Mouse (Mus musculus) hindbrain, embryonic 16.5 days (tissue): Measurements from ENCODE around the gene Bcl7c. TPM values are rescaled to one million over a fixed set of nuclear protein-coding genes. Genes with fewer than 3 reads are reported as not detected.

Experiments used
- ATAC-seq: fragments of 200-750 bp; cut with Nextera tagmentation; 2 replicates; pipeline ENCODE4 v1.8.0; 2017; ENCODE audit warnings: moderate TSS enrichment, moderate library complexity
- H3K27ac ChIP-seq: fragments of 300-500 bp; sonication (generic); 2 replicates; pipeline ENCODE4 v1.5.1; 2014; ENCODE audit warnings: low read depth, mild to moderate bottlenecking, control low read depth, low read length, moderate library complexity
- H3K27me3 ChIP-seq: fragments of 300-500 bp; sonication (generic); replicated peaks from 2 replicates; pipeline ENCODE4 v1.6.1; 2014; ENCODE audit warnings: low read length; ENCODE audit not compliant: control insufficient read depth, insufficient read depth
- H3K36me3 ChIP-seq: fragments of 300-500 bp; sonication (generic); 2 replicates; pipeline ENCODE4 v1.6.1; 2014; ENCODE audit warnings: mild to moderate bottlenecking, low read length, moderate library complexity, mixed read lengths; ENCODE audit not compliant: control insufficient read depth, insufficient read depth
- H3K4me1 ChIP-seq: fragments of 300-500 bp; sonication (generic); 2 replicates; pipeline ENCODE4 v1.6.1; 2014; ENCODE audit warnings: low read depth, low read length; ENCODE audit not compliant: control insufficient read depth, insufficient read depth
- H3K4me2 ChIP-seq: fragments of 300-500 bp; sonication (generic); 2 replicates; pipeline ENCODE4 v1.6.1; 2014; ENCODE audit warnings: mild to moderate bottlenecking, low read length, control low read depth, moderate library complexity
- H3K4me3 ChIP-seq: fragments of 300-500 bp; sonication (generic); 2 replicates; pipeline ENCODE4 v1.5.1; 2014; ENCODE audit warnings: mild to moderate bottlenecking, low read length, control low read depth, moderate library complexity
- H3K9ac ChIP-seq: fragments of 300-500 bp; sonication (generic); 2 replicates; pipeline ENCODE4 v1.6.1; 2014; ENCODE audit warnings: low read depth, mild to moderate bottlenecking, control low read depth, low read length, moderate library complexity
- H3K9me3 ChIP-seq: fragments of 300-500 bp; sonication (generic); 2 replicates; pipeline ENCODE4 v1.6.1; 2014; ENCODE audit warnings: mild to moderate bottlenecking, low read length, moderate library complexity; ENCODE audit not compliant: control insufficient read depth
- WGBS: fragments of 180-500 bp; shearing (Covaris S2); extraction: QIAGEN DNeasy Blood & Tissue Kit; methylation state at CpG from one replicate; pipeline ENCODE4 v1.1.7; 2014; 5-methylcytosine and 5-hydroxymethylcytosine counted together
- polyA plus RNA-seq: library from polyadenylated mRNA; unstranded; fragments of >200 nt; fragmentation: Nextera tagmentation; extraction: Ambion mirVana; gene quantifications from 2 replicates; pipeline ENCODE4 v1.2.1, GENCODE M21; 2015

Bcl7c gene
- polyA plus RNA-seq, 1 experiment from 2014 or later = 41.9 TPM

DNA sequence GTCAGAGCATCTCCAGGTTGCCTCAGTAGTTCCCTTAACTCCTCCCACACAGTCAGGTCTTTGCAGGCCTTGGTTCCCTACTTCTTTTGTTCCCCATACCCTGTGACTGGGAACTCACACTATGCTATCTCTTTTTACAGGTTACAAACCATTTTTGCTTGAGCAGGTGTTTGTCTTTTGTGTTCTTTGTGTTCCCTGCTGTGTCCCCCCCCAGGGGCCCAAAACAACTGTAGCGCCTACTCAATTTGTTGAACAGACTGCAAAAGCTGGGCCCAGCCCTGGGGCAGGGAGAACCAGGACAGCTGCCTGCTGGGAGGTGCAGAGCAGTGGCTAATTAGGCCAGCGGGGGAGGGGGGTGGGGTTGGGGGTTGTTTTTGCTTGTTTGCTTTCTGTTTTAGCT is 90.8 kb downstream of the Bcl7c start:
- ATAC-seq = no peak
- Histone ChIP-seq H3K4me1 (peaks cover 14% of the 10 kb centered on the region), H3K36me3 (no peaks in the 10 kb centered on the region), H3K9me3 (no peaks in the 10 kb centered on the region), H3K9ac (0 out of 2 replicates have a peak overlapping the region, but pooled peaks have one; percentile 13), H3K27ac (no peak overlapping the region), H3K27me3 (no peaks in the 10 kb centered on the region), H3K4me3 (no peak overlapping the region), H3K4me2 (no peak overlapping the region)
- WGBS = 29% methylated on average over 2 of the region's 2 CpGs

DNA sequence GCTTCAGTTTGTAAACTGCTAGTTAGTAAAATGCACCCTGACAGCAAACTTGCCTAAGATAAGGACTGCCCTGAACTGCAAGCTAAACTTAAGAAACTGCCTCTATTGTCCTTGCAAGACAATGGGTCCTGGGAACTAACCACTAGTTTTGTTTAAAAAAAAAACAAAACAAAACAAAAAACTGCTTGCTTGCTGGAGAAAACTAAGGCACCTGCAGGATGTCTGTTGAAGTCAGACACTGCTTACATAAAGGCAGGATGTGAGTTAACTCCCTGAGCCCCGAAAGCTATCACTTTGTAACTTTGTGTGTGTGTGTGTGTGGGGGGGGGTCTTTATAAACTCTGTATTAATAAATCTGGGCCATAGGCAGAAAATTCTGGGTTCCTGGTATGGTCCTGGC is 91.9 kb downstream of the Bcl7c start:
- H3K9ac ChIP-seq = no peak overlapping the region; the same call in 1 of the 2 replicates
- peaks cover 6% of the 10 kb centered on the region for H3K36me3 ChIP-seq
- no peaks in the 10 kb centered on the region for H3K9me3 ChIP-seq
- no peaks in the 10 kb centered on the region for H3K27me3 ChIP-seq
- no peak overlapping the region for H3K4me2 ChIP-seq
- no peak overlapping the region for H3K27ac ChIP-seq
- peaks cover 14% of the 10 kb centered on the region for H3K4me1 ChIP-seq
- WGBS = 88% methylated on average over 1 of the region's 1 CpGs
- no peak overlapping the region for H3K4me3 ChIP-seq
- no peak for ATAC-seq

DNA sequence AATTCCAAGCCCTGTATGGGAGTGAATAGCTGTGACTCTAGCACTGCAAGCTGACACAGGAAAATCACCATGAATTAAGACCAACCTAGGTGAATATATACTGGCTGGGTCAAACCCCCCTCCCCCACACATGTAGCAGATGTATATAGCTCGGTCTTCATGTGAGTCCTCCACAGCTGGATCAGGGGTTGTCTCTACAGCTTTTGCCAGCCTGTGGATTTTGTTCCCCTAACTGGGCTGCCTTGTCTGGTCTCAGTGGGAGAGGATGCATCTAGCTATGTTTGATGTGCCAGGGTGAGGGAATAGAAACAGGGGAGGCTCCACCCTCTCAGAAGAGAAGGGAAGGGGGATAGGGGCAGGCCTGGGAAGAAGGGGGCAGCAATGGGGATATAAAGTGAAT is 92.4 kb downstream of the Bcl7c start:
- peaks cover 11% of the 10 kb centered on the region for H3K36me3 ChIP-seq
- peak overlapping the region; percentile 100 for H3K4me3 ChIP-seq
- no peaks in the 10 kb centered on the region for H3K9me3 ChIP-seq
- ATAC-seq = 0 out of 2 replicates have a peak, but pooled peaks have one; percentile 37
- H3K4me2 ChIP-seq = peak overlapping the region; percentile 91
- peak overlapping the region; percentile 48 for H3K9ac ChIP-seq
- 53% methylated on average over 1 of the region's 1 CpGs for WGBS
- H3K27me3 ChIP-seq = no peaks in the 10 kb centered on the region
- H3K27ac ChIP-seq = 0 out of 2 replicates have a peak overlapping the region, but pooled peaks have one; percentile 9
- H3K4me1 ChIP-seq = peaks cover 14% of the 10 kb centered on the region

GRCm38 (mm10) chr7:127614891-127615843 is 93.6 kb downstream of the Bcl7c start, which contains the start of gene Zfp629:
TSS of gene Zfp629 (minus strand) at chr7:127615797.
- H3K27ac ChIP-seq = peak within 1 kb of the TSS; percentile 87
- no peaks in the 10 kb centered on the region for H3K27me3 ChIP-seq
- peak; percentile 93 for ATAC-seq
- H3K9ac ChIP-seq = peak within 1 kb of the TSS; percentile 94
- no peaks in the 10 kb centered on the region for H3K9me3 ChIP-seq
- H3K36me3 ChIP-seq = peaks cover 23% of the 10 kb centered on the region
- H3K4me3 ChIP-seq = peak within 1 kb of the TSS; percentile 100
- peak within 1 kb of the TSS; percentile 91 for H3K4me2 ChIP-seq
- WGBS = under 1% methylated on average over 36 of the region's 50 CpGs
- peaks cover 14% of the 10 kb centered on the region for H3K4me1 ChIP-seq

GRCm38 (mm10) chr7:127614511-127614890 is 94.2 kb downstream of the Bcl7c start:
- Histone ChIP-seq H3K27me3 (no peaks in the 10 kb centered on the region), H3K4me1 (peaks cover 14% of the 10 kb centered on the region), H3K27ac (peak overlapping the region; percentile 87), H3K9ac (peak overlapping the region; percentile 94), H3K36me3 (peaks cover 28% of the 10 kb centered on the region), H3K4me3 (peak overlapping the region; percentile 100), H3K4me2 (peak overlapping the region; percentile 91), H3K9me3 (no peaks in the 10 kb centered on the region)
- peak; percentile 49 for ATAC-seq
- WGBS = under 1% methylated on average over 23 of the region's 44 CpGs

DNA sequence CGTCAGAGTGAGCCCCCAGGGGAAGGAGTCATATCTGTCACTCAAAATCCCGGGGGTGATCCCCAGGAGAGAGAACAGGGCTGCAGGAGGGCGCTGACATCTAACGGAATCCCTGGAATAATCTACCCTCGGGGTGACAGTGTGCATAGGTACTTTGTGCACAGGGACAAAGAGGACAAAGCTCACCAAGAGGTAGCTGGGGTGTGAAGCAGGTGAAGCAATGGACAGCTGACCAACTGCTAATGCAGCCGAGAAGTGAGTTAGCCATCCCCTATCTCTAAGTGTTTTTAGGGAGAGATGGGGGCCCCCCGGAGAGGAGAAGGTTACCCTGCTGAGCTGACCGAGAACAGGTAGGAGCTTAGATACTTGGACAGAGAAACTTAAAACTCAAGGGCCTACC is 94.6 kb downstream of the Bcl7c start:
- H3K9me3 ChIP-seq = no peaks in the 10 kb centered on the region
- peak overlapping the region; percentile 91 for H3K4me2 ChIP-seq
- H3K36me3 ChIP-seq = peaks cover 30% of the 10 kb centered on the region
- no peak for ATAC-seq
- peak overlapping the region; percentile 100 for H3K4me3 ChIP-seq
- H3K27ac ChIP-seq = peak overlapping the region; percentile 87; the same call in 1 of the 2 replicates
- peak overlapping the region; percentile 94 for H3K9ac ChIP-seq
- H3K27me3 ChIP-seq = no peaks in the 10 kb centered on the region
- WGBS = 15% methylated on average over 8 of the region's 8 CpGs
- peaks cover 14% of the 10 kb centered on the region for H3K4me1 ChIP-seq

- Histone ChIP-seq H3K4me3 (no peak overlapping the region; the same call in 1 of the 2 replicates), H3K36me3 (peaks cover 30% of the 10 kb centered on the region), H3K27ac (no peak overlapping the region), H3K27me3 (no peaks in the 10 kb centered on the region), H3K9me3 (no peaks in the 10 kb centered on the region), H3K4me1 (peaks cover 14% of the 10 kb centered on the region), H3K4me2 (peak overlapping the region; percentile 91), H3K9ac (no peak overlapping the region)
- 88% methylated on average over 8 of the region's 8 CpGs for WGBS
- no peak for ATAC-seq
These were observed 95.2 kb downstream of the Bcl7c start for GRCm38 (mm10) chr7:127613501-127613900.

DNA sequence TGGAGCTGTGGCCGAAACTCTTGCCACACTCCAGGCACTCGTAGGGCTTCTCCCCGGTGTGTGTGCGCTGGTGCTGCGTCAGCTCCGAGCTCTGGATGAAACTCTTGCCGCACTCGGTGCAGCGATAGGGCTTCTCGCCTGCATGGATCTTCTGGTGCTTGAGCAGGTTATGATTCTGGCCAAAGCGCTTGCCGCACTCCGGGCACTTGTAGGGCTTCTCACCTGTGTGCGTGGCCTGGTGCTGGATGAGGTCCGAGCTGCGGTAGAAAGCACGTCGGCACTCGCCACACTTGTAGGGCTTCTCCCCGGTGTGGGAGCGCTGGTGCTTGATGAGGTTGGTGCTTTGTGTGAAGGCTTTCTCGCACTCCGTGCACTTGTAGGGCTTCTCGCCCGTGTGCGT is 97.2 kb downstream of the Bcl7c start:
- Histone ChIP-seq H3K4me1 (peaks cover 13% of the 10 kb centered on the region), H3K4me2 (no peak overlapping the region), H3K4me3 (no peak overlapping the region), H3K36me3 (peaks cover 37% of the 10 kb centered on the region), H3K27ac (no peak overlapping the region), H3K9me3 (no peaks in the 10 kb centered on the region), H3K27me3 (no peaks in the 10 kb centered on the region), H3K9ac (no peak overlapping the region)
- ATAC-seq = no peak
- WGBS = 95% methylated on average over 26 of the region's 26 CpGs
